Mouse (Mus musculus): Measurements from ENCODE around the gene Magi2. TPM values are rescaled to one million over a fixed set of nuclear protein-coding genes. Genes with fewer than 3 reads are reported as not detected.

The Magi2 gene
- polyA plus RNA-seq, 1 experiment from 2014 or later, result 4.6 TPM

DNA sequence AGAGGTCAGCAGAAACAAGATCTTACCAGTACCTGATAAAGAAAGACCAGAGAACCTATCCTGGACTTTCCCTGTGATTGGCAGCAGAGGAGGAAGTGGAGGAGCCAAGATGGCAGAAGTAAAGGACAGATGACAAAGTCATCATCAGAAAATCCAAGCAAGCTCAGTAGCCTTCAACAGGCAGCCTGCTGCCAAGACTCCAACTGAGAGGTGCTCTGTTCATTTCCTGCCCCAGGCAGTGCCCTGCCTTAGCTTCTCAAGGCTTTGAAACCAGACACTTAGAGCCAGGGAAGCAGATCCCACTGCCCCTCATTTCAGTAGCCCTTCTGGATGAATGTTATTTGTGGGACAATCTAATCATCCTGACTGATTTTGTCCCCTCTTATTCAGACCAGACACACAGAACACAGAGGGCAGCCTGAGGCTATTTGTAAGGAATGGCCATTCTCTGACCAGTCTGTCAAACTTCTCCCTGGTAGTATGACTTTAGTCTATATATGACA lies 1448.4 kb downstream of the Magi2 start:
- peak; percentile 78 for DNase-seq (ENCODE audit: low spot score, missing footprints)
- Histone ChIP-seq H3K4me2 (no peak overlapping the region), H3K27me3 (ENCODE audit: control insufficient read depth, insufficient read depth, low read length) (no peaks in the 10 kb centered on the region), H3K4me3 (ENCODE audit: low read depth, low read length) (no peak overlapping the region), H3K27ac (ENCODE audit: low read depth, low read length) (no peak overlapping the region), H3K9ac (ENCODE audit: low read length) (no peak overlapping the region), H3K9me3 (ENCODE audit: control insufficient read depth, low read length) (no peaks in the 10 kb centered on the region), H3K36me3 (ENCODE audit: control insufficient read depth, insufficient read depth, low read length) (no peaks in the 10 kb centered on the region), H3K4me1 (ENCODE audit: control insufficient read depth, insufficient read depth, low read length) (peaks cover 4% of the 10 kb centered on the region; the same call in 1 of the 2 replicates)
- ATAC-seq (ENCODE audit: low FRiP score), result no peak

DNA sequence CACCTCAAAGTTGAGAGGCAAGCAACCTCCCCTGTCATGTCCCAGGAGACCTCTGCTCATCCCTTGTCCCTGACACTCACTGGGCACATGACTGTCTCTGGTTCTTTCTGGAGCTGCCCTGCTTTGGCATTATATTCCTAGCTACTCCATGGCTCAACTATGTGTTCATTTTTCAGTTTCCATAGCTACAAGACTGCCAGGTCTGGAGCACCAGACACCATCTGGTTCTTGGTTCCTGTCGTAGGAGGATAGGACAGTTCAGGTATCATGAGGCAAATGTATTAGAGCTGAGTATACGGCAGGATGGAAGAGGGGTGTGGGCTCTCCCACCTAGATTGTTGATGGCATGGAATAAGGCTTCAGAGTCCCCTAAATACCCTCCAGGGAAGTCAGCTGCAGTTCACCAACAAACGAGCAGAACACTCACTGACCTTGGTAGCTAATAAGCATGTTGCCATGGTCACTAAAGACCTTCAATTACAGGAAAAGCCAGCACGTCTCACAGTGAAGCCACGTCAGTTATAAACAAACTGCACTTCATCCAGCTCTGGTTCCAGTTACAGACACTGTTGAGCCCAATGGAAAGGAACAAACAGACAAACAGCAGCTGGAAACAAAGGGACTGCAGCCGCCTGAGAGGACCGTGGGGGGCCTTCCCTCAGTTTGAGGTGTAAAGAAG lies 1449.5 kb downstream of the Magi2 start:
- peak; percentile 61; the same call in 1 of the 2 replicates for ATAC-seq (ENCODE audit: low FRiP score)
- H3K9ac ChIP-seq (ENCODE audit: low read length), result no peak overlapping the region

DNA sequence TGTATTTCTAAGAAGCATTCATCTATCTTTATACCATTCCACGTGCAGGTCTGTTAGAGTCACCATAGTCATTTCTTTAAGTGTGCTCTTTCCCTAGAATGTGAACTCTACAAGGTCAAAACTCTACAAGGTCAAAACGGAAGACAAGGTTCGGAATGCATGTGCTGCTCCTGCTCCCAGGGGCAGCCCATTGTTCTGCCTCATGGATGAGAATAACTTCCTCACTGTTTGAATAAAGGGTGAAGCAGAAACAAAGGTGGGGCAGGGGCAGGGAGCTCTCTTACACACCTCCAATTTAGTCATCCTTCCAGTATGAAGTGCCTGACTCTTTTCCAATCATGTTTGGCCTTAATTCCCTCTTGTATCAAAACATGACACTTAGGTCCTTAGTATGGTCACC lies 1450.4 kb downstream of the Magi2 start:
- peaks cover 4% of the 10 kb centered on the region; the same call in 1 of the 2 replicates for H3K4me1 ChIP-seq (ENCODE audit: control insufficient read depth, insufficient read depth, low read length)
- 60% methylated on average over 3 of the region's 3 CpGs for WGBS
- H3K27ac ChIP-seq (ENCODE audit: low read depth, low read length), result no peak overlapping the region

More for the DNA sequence above, 1449.5 kb downstream of the Magi2 start:
- H3K4me1 ChIP-seq (ENCODE audit: control insufficient read depth, insufficient read depth, low read length), result peaks cover 4% of the 10 kb centered on the region; the same call in 1 of the 2 replicates
- no peak overlapping the region for H3K4me2 ChIP-seq
- H3K27me3 ChIP-seq (ENCODE audit: control insufficient read depth, insufficient read depth, low read length), result no peaks in the 10 kb centered on the region
- peak; percentile 83 for DNase-seq (ENCODE audit: low spot score, missing footprints)
- H3K4me3 ChIP-seq (ENCODE audit: low read depth, low read length), result no peak overlapping the region
- H3K27ac ChIP-seq (ENCODE audit: low read depth, low read length), result no peak overlapping the region
- 21% methylated on average over 7 of the region's 7 CpGs for WGBS
- H3K9me3 ChIP-seq (ENCODE audit: control insufficient read depth, low read length), result no peaks in the 10 kb centered on the region
- H3K36me3 ChIP-seq (ENCODE audit: control insufficient read depth, insufficient read depth, low read length), result no peaks in the 10 kb centered on the region

DNA sequence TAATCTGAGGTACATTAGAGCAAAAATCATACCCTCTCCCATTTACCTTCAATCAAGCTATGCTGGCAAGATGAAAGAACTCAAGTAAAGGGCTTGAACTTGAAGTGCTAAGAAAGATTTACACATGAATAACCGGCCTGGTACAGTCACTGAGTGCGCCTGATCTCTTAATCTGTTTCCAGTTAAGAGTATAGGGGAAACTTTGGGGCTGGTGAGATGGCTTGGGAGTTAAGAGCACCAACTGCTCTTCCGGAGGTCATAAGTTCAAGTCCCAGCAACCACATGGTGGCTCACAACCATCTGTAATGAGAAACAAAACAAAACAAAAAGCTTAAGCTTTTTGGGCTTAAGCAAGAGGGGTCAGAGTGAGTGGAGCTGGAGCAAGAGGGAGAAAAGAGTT lies 1451.7 kb downstream of the Magi2 start:
- Histone ChIP-seq H3K4me3 (ENCODE audit: low read depth, low read length) (no peak overlapping the region), H3K9ac (ENCODE audit: low read length) (no peak overlapping the region), H3K36me3 (ENCODE audit: control insufficient read depth, insufficient read depth, low read length) (no peaks in the 10 kb centered on the region), H3K9me3 (ENCODE audit: control insufficient read depth, low read length) (no peaks in the 10 kb centered on the region), H3K27me3 (ENCODE audit: control insufficient read depth, insufficient read depth, low read length) (no peaks in the 10 kb centered on the region), H3K4me2 (no peak overlapping the region), H3K27ac (ENCODE audit: low read depth, low read length) (no peak overlapping the region), H3K4me1 (ENCODE audit: control insufficient read depth, insufficient read depth, low read length) (peaks cover 4% of the 10 kb centered on the region; the same call in 1 of the 2 replicates)
- WGBS, result 63% methylated on average over 3 of the region's 3 CpGs
- ATAC-seq (ENCODE audit: low FRiP score), result no peak
- peak; percentile 78 for DNase-seq (ENCODE audit: low spot score, missing footprints)

More for the DNA sequence above, 1450.4 kb downstream of the Magi2 start:
- Histone ChIP-seq H3K4me2 (no peak overlapping the region), H3K36me3 (ENCODE audit: control insufficient read depth, insufficient read depth, low read length) (no peaks in the 10 kb centered on the region), H3K4me3 (ENCODE audit: low read depth, low read length) (no peak overlapping the region), H3K9ac (ENCODE audit: low read length) (no peak overlapping the region), H3K9me3 (ENCODE audit: control insufficient read depth, low read length) (no peaks in the 10 kb centered on the region), H3K27me3 (ENCODE audit: control insufficient read depth, insufficient read depth, low read length) (no peaks in the 10 kb centered on the region)
- DNase-seq (ENCODE audit: low spot score, missing footprints) (no peak), ATAC-seq (ENCODE audit: low FRiP score) (no peak)

DNA sequence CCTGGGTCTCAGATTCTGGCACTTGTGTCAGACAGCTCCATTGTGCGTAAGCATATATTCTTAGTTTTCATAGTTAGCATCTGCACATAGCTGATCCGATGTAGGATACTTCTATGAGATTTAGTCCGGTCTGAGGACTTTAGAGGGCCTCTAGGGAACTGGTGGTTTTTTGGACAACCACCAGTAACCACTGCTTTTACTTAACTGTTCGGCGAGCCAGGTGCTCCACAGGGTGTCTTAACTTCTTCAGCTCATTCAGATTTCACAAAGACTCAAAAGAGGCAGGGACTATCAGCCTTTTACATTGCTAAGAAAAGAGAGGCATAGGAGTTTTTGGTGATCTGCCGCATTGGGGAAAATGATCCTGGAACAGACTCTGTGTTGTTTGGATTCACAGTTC lies 1453.1 kb downstream of the Magi2 start:
- no peaks in the 10 kb centered on the region for H3K36me3 ChIP-seq (ENCODE audit: control insufficient read depth, insufficient read depth, low read length)
- peaks cover 4% of the 10 kb centered on the region; the same call in 1 of the 2 replicates for H3K4me1 ChIP-seq (ENCODE audit: control insufficient read depth, insufficient read depth, low read length)
- DNase-seq (ENCODE audit: low spot score, missing footprints) (peak; percentile 74), ATAC-seq (ENCODE audit: low FRiP score) (no peak)
- no peak overlapping the region for H3K4me2 ChIP-seq
- no peak overlapping the region for H3K4me3 ChIP-seq (ENCODE audit: low read depth, low read length)
- 84% methylated on average over 6 of the region's 6 CpGs for WGBS
- no peak overlapping the region for H3K27ac ChIP-seq (ENCODE audit: low read depth, low read length)
- H3K9me3 ChIP-seq (ENCODE audit: control insufficient read depth, low read length), result no peaks in the 10 kb centered on the region
- no peak overlapping the region for H3K9ac ChIP-seq (ENCODE audit: low read length)
- no peaks in the 10 kb centered on the region for H3K27me3 ChIP-seq (ENCODE audit: control insufficient read depth, insufficient read depth, low read length)

DNA sequence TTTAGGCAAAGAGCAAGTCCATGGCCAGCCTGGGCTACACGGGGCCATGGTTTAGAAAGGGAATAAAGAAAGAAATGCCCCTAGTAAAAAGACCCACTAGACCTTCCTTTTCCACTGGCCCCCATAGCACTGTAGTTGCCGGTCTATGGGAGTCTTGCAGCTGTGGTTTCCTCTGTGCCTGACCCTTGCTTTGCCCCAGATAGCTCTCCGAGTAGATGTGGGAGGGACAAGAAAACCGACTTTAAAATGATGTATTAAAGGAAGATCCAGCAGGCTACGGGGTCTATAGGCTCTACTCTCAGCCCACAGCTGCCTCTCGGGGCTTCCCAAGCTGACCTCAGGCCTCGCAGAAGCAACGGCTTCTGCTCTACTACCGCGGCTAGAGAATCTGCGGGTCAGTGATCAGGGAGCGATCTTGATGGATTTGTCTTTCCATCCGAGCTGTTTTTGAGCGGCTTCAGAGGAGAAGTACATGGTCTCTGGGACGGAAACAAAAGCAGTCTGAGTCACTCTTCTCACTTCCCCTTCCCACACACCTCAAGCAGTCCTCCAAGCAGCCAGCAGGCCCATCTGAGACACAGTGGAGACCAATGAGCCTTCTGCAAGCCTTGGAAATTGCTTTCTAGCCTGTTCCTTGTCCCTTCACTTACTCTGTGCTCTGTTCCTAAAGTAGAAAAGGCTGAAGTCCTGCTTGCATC lies 1454.1 kb downstream of the Magi2 start:
- no peak overlapping the region for H3K9ac ChIP-seq (ENCODE audit: low read length)
- no peaks in the 10 kb centered on the region for H3K9me3 ChIP-seq (ENCODE audit: control insufficient read depth, low read length)
- H3K27me3 ChIP-seq (ENCODE audit: control insufficient read depth, insufficient read depth, low read length), result no peaks in the 10 kb centered on the region
- DNase-seq (ENCODE audit: low spot score, missing footprints) (no peak), ATAC-seq (ENCODE audit: low FRiP score) (no peak)
- no peak overlapping the region for H3K27ac ChIP-seq (ENCODE audit: low read depth, low read length)
- H3K36me3 ChIP-seq (ENCODE audit: control insufficient read depth, insufficient read depth, low read length), result no peaks in the 10 kb centered on the region
- 90% methylated on average over 15 of the region's 15 CpGs for WGBS
- H3K4me3 ChIP-seq (ENCODE audit: low read depth, low read length), result no peak overlapping the region
- no peak overlapping the region for H3K4me2 ChIP-seq
- peaks cover 4% of the 10 kb centered on the region; the same call in 1 of the 2 replicates for H3K4me1 ChIP-seq (ENCODE audit: control insufficient read depth, insufficient read depth, low read length)

DNA sequence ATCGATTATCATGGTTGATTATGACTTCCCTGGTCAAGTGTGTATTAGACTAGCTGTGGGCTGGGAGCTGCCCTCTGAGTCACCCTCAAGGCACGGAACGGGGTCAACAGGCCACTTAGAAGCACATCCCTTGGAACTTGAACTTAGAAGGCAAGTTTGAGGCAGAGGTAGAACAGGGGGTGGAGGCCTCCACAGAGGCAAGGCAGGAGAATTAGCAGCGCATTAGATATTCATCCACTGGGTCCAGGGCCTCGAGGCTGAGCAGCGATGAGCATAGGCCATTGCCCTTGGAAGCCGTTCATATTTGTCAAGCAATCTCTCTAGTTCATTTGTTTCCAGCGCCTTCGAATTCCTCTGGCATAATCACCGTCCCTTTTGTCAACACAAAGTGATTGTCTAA lies 1454.8 kb downstream of the Magi2 start:
- 83% methylated on average over 10 of the region's 10 CpGs for WGBS
- no peak overlapping the region for H3K9ac ChIP-seq (ENCODE audit: low read length)
- no peaks in the 10 kb centered on the region for H3K9me3 ChIP-seq (ENCODE audit: control insufficient read depth, low read length)
- no peak overlapping the region for H3K4me3 ChIP-seq (ENCODE audit: low read depth, low read length)
- DNase-seq (ENCODE audit: low spot score, missing footprints), result no peak
- H3K36me3 ChIP-seq (ENCODE audit: control insufficient read depth, insufficient read depth, low read length), result no peaks in the 10 kb centered on the region
- H3K27ac ChIP-seq (ENCODE audit: low read depth, low read length), result no peak overlapping the region
- no peak for ATAC-seq (ENCODE audit: low FRiP score)
- peaks cover under 1% of the 10 kb centered on the region; the same call in 1 of the 2 replicates for H3K4me1 ChIP-seq (ENCODE audit: control insufficient read depth, insufficient read depth, low read length)
- H3K27me3 ChIP-seq (ENCODE audit: control insufficient read depth, insufficient read depth, low read length), result no peaks in the 10 kb centered on the region
- no peak overlapping the region for H3K4me2 ChIP-seq

DNA sequence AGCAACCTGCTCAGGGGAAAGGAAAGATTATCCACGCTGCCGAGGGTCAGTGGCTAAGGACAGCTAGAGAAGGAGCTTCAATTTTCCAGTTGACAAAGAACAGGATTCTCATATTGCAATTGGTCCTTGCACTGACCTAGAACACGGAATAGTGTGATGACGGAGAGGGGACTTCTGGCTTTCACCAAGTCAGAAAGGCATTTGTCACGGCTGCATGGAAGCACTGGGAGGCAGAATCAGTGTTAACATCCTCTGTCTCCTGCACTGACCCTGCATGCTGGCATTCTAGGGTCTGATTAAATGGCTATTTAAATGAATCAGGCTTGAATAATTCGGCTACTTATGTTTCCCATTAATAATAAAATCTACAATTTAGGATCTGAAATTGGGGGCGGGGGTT lies 1455.4 kb downstream of the Magi2 start:
- ATAC-seq (ENCODE audit: low FRiP score) (no peak), DNase-seq (ENCODE audit: low spot score, missing footprints) (no peak)
- Histone ChIP-seq H3K9ac (ENCODE audit: low read length) (no peak overlapping the region), H3K4me1 (ENCODE audit: control insufficient read depth, insufficient read depth, low read length) (no peaks in the 10 kb centered on the region), H3K9me3 (ENCODE audit: control insufficient read depth, low read length) (no peaks in the 10 kb centered on the region), H3K36me3 (ENCODE audit: control insufficient read depth, insufficient read depth, low read length) (no peaks in the 10 kb centered on the region), H3K4me3 (ENCODE audit: low read depth, low read length) (no peak overlapping the region), H3K27ac (ENCODE audit: low read depth, low read length) (no peak overlapping the region), H3K4me2 (no peak overlapping the region), H3K27me3 (ENCODE audit: control insufficient read depth, insufficient read depth, low read length) (no peaks in the 10 kb centered on the region)
- 77% methylated on average over 7 of the region's 7 CpGs for WGBS

DNA sequence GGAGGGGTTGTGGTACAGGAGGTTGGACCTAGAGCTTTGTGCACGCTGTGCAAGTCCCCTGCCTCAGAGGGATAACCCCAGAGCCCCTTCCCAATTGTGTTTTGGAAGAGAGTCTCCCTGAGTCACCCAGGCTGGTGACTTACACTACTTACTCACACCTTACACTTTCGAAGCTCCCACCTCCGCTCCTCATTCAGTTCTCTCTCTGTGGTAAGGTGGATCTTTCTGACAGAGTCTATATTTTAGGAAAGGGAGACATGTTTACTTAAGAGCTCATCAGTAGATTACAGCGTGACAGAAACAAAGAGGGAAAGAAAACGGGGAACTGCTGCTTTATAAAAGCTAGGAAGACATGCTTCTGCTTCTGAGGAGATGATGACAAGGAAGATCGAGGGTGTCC lies 1457.3 kb downstream of the Magi2 start:
- Histone ChIP-seq H3K27me3 (ENCODE audit: control insufficient read depth, insufficient read depth, low read length) (no peaks in the 10 kb centered on the region), H3K36me3 (ENCODE audit: control insufficient read depth, insufficient read depth, low read length) (no peaks in the 10 kb centered on the region), H3K4me2 (no peak overlapping the region), H3K27ac (ENCODE audit: low read depth, low read length) (no peak overlapping the region), H3K9me3 (ENCODE audit: control insufficient read depth, low read length) (no peaks in the 10 kb centered on the region; the same call in 1 of the 2 replicates), H3K4me3 (ENCODE audit: low read depth, low read length) (no peak overlapping the region), H3K4me1 (ENCODE audit: control insufficient read depth, insufficient read depth, low read length) (no peaks in the 10 kb centered on the region), H3K9ac (ENCODE audit: low read length) (no peak overlapping the region)
- WGBS, result 82% methylated on average over 6 of the region's 6 CpGs
- ATAC-seq (ENCODE audit: low FRiP score), result no peak
- no peak for DNase-seq (ENCODE audit: low spot score, missing footprints)
